Mouse (Mus musculus) right cerebral cortex, postnatal 14 days (tissue): ENCODE measurements around the gene Rcn2.
"Not testable (repeated sequence)": the region's sequence is repeated elsewhere in the genome, so short reads cannot be mapped to it uniquely, and the experiment has no call there.

Source experiments
- DNase-seq: peaks from one replicate; pipeline ENCODE4 v3.0.0; 2022

Rcn2 gene

DNA sequence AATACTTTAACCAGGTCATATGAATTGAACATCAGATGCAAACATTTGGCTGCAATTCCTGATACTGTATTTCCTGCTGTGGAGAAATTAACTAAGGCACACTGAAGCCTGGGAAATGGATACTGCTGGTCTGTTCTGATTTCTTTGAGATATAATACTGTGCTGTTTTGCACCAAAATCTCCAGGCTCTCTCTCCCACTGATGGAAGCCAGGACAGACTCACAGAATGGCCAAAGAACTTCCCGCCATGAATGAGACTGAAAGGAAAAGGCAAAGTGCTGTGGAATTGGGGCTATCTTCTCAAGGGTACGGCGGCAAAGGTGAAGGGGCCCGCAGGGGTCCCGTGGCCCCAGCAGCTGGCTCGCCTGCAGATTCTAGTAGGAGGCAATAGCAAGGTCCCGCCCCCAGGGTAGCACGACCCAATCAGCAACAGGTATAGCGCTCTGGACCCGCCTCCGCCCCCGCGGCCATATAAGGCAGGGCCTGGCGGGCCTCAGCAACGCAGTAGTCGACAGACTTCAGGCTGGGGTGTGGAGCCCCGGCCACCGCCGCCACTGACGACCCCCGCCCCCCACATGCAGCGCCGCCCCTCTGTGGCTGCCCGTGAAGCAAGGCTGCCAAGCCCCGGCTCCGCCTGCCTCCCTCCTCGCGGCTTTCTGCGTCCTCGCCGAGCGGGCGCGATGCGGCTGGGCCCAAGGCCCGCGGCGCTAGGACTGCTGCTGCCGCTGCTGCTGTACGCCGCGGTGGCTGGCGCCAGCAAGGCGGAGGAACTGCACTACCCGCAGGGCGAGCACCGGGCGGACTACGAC lies at the start of gene Rcn2:
Gene Rcn2 (plus strand): TSS at position 474 of the 809 bp plus-strand sequence.
- DNase-seq: peak; percentile 91

DNA sequence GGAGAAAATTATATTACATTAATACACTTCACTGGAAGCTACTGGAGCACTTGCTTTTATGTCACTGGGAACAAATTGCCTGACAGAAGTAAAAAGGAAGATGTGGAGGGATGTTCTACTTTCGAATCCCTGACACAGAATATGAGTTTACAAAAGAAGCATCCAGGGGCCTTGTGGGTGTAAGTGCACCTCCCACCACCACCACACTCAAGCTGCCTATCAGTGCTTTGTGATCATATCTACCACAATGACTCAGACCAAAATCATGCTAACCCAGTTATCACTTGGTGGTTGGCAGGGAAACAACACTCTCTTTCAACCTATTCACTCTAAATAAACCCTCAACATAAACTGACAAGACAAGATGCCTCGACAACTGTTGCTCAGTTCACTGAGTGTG lies 37.0 kb upstream of the Rcn2 start:
- not testable (repeated sequence) for DNase-seq

DNA sequence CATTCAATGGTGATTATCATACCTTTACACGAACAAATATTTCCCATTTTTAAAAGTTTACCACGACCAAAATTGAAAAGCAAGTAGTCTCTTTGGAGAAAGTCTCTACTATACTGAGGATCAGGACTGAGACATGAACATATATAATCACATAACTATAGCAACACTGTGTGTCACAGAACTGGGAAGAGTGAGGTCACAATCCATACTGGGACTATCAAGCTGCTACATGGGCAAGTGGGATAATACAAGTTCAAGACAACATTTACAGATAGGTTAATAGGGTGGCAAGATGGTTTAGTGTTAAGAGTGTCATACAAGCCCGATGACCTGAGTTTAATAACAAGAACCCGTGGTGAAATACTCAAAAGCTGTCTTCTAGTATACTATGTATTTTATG lies 31.2 kb upstream of the Rcn2 start, which contains the start of gene 4930563M21Rik:
Gene 4930563M21Rik (minus strand): TSS at position 101 of the 400 bp plus-strand sequence.
- no peak for DNase-seq

DNA sequence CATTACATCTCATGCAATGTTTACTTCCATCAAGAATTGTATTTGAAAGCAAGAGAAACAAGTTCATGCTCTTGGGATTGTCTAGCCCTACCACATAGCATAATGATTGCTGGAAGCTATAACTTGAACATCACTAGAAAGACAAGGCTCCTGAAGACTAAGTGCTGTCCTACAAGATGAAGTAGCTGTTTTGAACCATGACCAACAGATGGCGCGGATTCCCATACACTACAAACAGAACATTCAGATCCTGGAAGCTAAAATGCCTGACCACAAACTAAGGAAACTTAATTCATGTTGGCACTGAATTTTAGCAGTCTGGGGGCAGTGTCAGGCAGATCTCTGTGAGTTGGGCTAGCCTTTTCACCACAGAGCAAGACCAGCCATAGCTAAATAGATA lies 16.9 kb upstream of the Rcn2 start:
- no peak for DNase-seq

DNA sequence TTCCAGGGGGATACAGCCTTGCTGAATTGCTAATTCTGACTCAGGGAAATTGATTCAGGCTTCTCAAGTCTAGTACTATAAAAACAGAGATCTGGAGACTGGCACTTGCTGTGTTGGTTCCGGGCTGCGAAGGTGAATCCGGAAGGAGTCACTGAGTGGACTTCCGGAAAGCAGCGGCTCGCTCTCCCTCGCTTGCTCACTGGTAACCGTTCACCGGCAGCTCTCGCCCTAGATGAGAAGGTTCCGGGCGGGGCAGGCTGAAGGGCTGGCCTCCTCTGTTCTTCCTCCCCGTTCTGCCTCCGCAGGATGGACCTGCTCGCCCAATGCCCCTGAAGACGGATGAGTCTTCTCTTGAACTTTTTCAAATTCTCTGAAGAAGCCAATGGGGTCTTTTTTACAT lies 14.4 kb upstream of the Rcn2 start:
- no peak for DNase-seq

DNA sequence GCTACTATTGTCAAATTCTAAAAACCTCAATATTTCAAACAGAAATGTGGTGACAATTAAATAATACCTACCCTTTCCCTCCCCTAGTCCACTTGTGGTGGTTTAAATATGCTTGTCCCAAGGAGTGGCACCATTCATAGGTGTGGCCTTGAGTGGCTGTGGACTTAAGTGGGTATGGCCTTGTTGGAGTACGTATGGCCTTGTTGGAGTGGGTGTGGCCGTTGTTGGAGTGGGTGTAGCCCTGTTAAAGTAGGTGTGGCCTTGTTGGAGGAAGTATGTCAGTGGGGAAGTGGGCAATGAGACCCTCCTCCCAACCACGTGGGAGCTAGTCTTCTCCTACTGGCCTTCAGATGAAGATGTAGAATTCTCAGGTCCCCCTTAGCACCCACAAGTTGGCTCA lies 9.4 kb upstream of the Rcn2 start:
- DNase-seq: no peak

DNA sequence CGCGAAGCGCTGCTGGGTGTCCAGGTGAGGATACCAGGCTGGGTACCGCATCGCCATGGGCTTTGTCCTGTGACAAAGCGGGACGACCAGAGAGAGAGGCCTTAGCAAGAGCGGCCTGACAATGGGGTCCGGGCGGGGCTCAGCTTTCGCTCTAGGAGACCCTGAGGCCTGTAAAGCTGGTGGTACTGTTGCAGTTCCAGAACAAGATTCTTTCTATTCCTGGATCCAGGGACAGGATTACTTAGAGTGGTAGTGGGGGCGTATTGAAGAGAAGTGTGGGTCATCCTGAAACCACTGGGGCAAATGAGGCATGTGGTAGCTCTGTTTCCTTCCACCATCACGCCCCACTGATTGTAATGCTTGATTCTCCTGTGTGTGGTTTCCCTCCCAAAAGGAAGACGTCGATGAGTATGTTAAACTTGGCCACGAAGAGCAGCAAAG lies 556 bp downstream of the Rcn2 start:
- no peak for DNase-seq

DNA sequence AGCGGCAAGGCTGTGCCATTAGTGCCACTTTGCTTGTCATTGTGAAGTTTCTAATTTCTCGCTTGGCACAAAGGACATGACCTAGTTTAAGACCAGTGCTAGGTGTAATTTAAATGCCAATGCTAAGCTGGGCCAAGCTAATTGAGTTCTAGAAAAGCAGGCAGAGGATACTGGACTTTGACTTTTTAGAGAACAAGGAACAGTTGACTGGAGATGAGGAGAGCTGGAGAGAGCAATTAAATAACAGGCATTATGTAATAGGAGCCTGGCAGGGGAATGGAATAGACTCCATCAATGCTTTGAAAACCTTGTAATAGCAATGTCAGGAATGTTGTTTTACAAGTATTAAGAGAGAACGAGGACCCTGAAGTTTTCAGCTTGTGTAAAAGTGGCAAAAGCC lies 12.2 kb downstream of the Rcn2 start:
- no peak for DNase-seq

DNA sequence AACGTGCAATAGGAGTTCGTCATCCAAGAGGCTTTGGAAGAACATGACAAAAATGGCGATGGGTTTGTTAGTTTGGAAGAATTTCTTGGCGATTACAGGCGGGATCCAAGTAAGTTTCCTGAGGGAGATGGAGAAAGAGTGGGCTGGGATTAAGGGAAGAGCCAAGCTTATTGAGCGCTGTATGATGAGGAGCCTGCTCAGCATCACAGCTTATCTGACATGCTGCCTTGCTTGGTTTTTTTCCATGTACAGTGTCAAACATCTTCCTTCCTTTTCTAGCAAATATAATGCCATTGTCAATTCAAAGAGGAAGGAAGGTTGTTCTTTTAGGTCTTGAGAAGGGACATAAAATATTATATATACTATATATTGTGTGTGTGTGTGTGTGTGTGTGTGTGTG lies 14.5 kb downstream of the Rcn2 start:
- no peak for DNase-seq

DNA sequence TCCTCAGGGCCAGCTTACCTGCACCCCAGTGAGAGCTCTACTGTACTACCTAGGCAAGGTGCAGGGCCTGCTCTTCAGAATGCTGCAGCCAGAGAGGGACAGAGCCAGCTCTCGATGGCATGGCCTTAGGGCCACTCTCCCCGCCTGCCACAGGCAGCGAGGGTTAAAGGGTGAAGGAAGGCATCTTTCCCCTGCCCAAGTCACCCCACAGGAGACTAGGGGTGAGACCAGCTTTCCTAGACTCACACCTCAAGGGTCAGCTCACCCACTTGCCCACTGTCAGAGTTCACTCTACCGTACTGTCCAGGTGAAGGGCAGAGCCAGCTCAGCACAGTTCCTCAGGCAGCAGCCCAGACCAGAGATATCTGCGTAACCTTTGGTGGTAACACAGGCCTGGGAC lies 20.7 kb downstream of the Rcn2 start:
- no peak for DNase-seq

DNA sequence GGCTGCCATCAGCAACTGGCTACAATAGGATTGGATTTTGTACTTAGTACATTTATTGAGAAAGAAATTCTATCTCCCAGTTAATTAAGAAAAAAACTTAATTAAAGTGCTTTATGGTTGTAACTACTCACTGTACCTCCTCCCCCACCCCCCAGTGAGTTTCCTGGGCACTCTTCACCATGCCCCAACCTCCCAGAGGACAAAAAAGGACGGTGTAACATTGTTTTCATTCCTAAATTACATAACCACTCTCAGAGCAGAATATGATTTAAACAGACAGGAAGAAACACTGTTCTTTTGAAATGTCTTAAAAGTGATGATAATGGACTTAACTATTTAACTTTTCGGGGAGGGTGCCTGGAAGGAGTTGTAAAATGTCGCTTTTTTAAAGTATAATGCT lies 23.4 kb downstream of the Rcn2 start:
- no peak for DNase-seq

DNA sequence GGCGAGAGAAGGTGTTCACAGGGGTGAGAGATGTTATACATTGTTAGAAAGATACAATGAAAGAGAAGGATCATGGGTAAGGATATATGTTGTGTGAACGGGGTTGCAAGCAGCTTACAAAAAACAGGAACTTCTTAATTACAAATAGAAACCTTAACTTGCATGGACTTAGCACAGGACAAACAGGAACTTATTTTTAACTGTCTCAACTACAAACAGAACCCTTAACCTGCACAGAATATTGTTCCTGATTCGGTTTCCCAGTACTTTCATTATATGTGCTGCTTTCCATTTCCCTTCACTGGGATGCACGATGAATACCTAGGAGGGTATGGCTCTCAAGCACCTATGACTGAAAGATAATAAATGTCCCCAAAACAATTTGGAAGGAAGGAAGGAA lies 26.3 kb downstream of the Rcn2 start:
- DNase-seq: no peak

DNA sequence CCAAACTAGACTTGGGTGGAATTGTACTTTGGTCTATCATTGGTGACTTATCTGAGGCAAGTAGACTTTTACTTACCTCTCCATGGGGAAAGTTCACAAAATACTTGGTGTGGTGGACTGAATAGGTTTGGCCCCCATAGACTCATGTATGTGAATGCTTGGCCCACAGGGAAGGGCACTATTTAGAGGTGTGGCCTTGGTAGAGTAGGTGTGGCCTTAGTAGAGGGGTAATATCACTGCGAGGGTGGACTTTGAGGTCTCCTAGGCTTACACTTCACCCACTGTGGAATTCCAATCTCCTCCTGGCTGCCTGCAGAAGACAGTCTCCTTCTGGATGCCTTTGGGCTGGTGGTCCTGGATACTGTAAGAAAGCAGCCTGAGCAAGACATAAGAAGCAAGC lies 27.0 kb downstream of the Rcn2 start:
- no peak for DNase-seq

DNA sequence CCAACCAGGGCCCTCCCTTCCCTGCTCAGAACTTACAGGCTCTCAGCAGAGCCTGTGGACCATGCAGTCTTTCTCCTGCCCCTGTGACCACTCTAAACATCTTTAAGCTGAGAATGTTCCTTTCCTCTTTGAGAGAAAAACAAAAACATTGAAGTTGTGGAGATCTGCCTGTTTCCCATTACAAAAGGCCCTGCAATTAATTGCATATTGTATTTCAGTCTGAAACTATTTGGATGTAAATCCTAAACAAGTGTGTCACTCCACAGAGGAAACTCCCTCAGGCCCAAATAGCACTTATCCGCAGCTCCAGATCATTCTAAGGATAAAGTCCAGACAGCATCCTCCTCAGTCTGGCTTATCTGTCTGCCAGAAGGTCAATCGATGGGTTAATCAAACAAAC lies 31.2 kb downstream of the Rcn2 start:
- no peak for DNase-seq

DNA sequence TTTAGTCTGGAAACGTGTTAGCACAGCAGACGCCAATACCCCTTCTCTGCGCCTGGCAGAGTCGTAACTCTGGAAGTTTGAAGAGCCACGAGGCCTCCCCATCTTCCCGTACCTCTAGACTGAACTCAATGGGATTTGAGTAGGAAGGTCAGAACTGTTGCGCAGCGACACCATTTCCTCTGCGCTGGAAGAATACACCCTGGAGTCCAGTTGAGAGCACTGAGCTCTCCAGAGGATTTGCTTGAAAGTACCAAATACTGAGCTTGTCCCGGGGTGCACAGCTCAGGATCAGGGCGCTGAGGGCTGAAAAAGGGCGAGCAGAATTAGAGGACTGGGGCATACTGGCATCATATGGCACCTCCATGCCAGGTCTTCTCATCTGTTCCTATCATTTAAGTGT lies 33.2 kb downstream of the Rcn2 start:
- no peak for DNase-seq

DNA sequence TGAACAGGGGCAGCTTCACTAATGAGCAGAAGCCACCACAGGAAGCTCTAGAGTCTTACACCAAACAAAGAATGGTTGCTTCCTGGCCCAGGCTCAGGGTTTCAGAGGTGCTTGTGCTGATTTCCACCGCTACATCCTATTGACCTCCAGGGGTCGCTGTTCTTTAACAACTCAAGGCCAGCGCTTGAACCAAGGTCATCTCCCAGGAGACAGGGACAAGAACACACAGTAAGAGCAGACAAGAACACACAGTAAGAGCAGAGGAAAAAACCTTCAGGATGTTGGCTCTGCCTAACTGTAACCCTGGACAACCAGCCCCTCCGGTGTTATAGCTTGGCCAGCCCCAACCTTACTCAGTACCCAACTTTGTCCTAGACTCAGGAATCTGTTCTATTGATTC lies 33.6 kb downstream of the Rcn2 start:
- DNase-seq: peak; percentile 28

DNA sequence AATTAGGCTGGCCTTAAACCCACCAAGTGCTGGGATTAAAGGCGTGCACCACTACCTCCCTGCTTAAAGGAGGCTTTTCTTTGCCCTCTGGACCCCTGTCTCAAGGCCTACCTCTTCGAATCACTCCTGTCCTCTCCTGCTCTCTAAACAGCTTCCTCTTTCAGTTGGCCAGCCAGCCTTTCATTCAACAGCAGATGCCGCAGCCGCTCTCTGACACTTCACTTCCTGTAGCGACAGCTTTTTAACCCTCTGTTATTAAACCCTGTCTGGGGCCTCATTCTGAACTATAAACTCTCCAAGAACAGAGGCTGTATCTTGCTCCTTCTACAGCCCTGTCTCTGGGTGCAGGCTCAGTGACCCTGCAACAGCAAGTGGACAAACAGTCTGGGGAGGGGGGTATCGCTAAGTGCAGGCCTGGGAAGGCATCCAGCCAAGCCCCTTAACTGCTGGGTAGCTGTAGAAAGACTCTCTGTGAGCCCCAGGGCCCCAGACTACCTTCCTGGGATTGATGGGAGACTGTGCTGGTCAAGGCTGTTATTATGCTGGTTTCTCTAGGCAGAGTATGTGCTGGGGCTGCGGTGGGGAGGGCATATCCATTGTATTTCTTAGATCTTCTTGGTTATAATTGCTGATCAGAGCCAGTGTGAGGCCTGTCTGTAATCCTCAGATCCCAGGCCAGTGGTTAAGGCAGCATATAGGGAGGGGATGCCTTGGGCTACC lies 34.4 kb downstream of the Rcn2 start:
- no peak for DNase-seq

DNA sequence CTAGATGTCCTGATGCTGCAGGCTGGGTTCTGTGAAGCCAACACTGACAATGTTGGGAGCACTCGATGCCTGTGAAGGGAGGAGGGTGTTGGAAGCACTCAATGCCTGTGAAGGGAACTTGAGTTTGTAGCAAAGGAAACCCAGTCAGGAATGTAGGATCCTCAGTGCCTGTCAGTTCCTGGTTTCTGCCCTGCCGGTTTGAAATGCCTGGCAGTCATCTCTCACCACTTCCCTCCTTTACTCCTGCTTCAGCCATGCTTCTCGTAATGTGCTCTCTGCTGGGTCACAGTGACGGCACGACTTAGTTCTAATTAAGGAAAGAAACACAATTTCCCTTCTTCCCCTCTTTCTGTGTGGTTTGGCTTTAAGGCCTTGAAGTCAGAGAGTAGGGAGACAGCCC lies 37.9 kb downstream of the Rcn2 start:
- no peak for DNase-seq

DNA sequence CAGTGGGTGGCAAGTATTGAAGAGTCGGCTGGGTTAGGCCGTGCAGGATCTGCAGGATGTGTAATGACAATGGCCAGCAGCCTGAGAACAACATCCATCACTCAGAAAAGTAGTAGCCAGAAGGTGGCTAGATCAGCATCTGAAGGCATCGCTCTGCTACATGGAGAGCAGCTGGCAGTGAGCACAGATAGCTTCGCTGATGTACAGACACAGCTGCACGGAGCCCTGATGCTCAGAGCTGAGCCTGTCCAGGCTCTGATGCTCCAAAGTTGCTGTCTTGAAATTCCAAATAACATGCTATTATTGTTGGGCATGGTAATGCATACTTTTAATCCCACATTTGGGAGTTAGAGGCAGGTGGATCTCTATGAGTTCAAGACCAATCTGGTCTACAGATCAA lies 44.9 kb downstream of the Rcn2 start:
- no peak for DNase-seq

DNA sequence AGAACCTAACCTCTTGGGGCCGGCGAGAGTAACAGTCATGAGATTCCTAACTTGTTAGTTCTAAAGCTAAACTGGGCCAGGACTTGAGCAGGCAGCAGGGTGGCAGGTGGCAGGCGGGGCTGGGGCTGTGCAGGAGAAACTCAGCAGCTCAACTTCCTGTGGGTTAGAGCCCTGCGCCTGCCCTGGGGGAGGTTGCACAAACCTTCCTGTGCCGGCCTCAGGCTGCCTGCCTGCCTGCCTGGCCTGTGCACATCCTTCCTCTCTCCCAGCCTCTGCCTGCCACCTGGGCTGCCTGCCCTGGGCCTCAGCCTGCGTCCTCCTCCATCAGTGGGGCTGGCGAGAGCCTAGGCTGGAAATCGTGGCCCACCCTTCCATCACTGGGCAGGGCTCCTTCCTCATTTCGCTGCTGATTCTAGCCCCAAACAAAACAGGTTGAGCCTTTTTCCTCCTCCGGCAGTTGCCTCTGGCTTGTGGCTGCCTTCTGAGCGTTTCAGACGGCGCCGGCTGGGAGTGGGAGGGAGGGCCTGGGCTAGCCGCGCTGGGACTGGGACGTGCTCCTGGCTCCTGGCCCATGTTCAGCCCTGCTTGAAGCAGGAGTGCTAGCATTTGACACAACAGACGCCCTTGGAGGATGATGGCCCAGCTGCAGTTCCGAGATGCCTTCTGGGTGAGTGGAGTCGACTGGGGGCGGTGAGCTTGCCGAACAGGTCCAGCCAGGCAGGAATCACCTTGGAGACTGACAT lies 48.3 kb downstream of the Rcn2 start, which contains the start of gene Pstpip1:
Gene Pstpip1 (plus strand): TSS at position 185 of the 743 bp plus-strand sequence.
- peak; percentile 73 for DNase-seq

DNA sequence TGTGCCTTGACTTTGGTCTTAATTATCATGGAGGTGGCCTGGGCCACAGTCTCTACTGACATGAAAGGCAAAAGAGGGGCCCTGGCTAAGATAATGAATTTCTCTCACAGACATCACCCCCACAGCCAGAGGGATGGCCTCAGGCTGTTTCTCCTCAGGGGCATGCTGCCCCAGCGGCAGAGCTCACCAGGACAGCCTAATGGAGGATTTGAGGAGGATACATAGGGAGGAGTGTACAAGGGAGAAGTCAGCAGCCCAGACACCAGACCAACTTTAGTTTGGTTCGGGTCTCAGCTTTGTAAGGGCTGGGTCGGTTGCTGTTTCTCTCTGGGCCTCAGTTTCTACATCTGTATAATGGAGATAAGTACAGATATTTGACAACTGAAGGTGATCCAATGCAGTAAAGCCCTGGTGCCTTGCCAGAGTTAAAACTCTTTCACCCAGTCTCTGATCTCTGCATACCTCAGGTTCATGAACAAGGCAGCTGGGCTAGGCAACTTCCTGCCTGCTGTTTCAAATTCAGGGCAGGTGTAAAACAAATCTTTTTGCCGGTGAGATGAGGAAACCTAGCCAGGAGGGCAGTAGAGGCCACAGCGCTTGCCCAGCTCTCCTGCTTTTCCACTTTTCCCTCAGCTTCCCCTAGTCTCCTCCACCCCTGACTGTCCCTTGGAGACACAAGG lies 49.0 kb downstream of the Rcn2 start:
- no peak for DNase-seq

DNA sequence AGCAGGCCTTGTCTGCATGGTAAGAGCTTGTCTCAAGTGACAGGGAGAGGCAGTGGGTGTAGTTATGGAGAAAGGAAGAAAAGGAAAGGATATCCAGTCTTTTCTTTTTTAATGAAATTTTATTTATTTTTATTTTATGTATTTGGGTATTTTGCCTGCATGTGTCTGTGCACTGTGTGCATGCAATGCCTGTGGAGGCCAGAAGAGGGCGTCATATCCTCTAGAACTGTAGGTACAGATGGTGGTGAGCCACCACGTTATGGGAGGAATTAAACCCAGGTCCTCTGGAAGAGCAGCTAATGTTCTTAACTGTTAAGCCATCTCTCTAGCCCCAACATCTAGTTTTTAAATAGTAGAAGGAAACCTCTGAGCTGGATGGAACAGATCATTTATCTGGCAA lies 50.5 kb downstream of the Rcn2 start:
- no peak for DNase-seq
